Mouse (Mus musculus): ENCODE data around the gene Syngr4.

DNA sequence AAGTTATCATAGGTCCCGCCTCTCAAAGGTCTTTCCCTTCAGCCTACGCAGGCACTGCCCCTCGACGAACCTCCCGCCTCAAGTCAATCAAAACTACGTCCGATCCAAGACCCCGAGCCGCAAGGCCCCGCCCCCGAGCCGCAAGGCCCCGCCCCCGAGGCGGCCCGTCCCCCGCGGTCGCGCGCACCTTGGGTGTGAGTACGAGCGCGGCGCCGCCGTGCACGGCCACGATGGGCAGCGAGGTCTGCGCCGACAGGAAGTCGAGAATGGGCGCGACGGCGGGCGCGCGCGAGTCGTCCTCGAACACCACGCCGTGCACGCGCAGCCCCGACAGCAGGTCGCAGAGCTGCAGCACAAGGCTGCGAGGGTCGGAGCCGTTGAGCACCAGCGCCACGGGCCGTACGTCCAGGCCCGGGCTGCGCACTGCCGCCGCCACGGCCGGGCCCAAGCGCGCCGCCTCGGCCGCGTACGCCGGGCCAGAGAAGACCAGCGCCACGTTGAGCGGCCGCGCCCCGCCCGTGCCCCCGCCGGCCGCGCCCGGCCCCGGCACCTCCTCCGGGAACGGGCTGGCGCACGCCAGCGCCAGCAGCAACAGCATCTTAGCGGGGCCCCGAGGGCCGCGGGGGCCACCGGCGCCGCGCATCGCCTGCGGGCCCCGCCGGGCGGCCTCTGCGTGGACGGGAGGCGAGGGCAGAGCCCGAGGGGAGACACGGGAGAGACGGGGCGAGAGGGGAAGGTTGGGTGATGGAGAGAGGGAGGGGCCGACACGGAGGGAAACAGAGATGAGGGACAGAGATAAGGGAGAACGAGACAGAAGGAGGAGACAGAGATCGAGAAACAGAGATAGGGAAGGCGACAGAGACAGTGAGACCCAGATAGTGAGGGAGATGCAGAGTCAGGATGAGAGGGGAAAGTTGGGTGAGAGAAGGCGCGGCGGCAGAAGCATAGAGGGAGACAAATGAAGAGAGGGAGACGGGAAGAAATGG is 30.3 kb downstream of the Syngr4 start:
- TF ChIP-seq CTCF (IDR thresholded peaks at IDR 0.05; ENCODE audit: control insufficient read depth, insufficient read depth, insufficient replicate concordance, low read depth, low read length) (no peak), POLR2A (IDR thresholded peaks at IDR 0.05; ENCODE audit: control insufficient read depth, low read depth, low read length) (peak; percentile 91)
